Mouse (Mus musculus) thymus, postnatal 0 days (tissue): ENCODE measurements around the gene Rragb. TPM values are rescaled to one million over a fixed set of nuclear protein-coding genes. Genes with fewer than 3 reads are reported as not detected.
"Not testable (repeated sequence)": the region's sequence is repeated elsewhere in the genome, so short reads cannot be mapped to it uniquely, and the experiment has no call there.

Experiments
- DNase-seq: peaks from one replicate; pipeline ENCODE4 v3.0.0-alpha.2; 2015; ENCODE audit warnings: low spot score
- polyA plus RNA-seq: library from polyadenylated mRNA; unstranded; fragments of >200 nt; fragmentation: Nextera tagmentation; extraction: Ambion mirVana; gene quantifications from 2 replicates; pipeline ENCODE4 v1.2.1, GENCODE M21; 2015

The Rragb gene
- 0.95 and 1.0 TPM in 2 replicates for polyA plus RNA-seq

DNA sequence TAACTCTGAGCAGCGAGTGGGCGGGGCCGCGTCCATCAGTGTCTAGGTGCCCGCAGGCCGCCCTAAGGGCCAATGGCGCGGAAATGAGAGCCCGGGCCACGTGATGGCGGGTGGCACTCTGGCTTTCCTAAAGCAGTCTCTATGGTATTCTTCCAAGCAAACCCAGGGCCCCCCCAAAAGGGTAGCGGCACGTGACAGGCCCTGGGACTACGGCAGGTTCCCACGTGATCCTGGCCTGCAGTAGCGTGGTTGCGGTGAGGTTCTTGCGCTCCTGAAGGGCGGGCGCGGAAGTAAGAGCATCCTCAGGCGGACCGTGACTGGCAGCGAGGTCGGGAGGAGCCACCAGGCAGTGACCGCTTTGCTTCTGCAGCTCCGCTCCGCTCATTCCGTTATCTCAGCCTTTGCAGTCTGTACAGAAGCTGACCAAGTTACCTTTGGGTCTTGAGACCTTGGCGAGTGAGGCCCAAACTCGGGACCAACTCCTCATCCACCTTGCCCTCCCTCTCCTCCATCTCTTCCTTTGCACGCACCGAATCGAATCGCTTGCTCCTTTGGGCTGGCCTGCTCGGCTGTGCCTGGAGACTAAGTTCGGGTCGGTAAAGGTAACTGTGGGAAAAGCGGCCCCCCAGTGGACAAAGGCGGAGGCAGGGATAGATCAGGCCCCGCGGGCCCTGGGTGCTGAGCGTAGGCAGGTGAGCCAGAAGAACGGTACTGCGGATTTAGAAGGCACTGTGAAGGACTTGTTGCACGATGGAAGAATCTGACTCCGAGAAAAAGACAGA is at the start of gene Rragb:
Rragb (plus strand) TSS at position 248 of the 782 bp plus-strand sequence.
- peak; percentile 65 for DNase-seq

DNA sequence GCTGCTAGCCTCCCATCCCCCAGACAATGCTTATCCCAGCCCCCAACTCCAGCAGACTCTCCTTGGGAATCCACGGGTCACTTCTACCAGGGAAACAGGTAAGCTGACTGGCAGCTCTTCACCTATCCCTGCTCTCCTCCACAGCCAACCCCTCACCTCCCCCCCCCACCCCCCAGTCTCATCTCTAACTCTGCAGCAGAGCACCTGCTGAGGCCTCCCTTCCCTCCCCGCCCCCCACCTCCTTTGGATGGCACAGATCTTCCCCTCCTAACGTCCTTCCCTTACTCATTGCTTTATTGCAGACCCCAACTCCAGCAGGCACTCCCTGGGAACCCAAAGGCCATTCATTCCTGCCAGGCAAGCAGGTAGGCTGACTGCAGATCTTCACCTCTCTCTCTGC is 21.3 kb upstream of the Rragb start, which contains the start of gene Foxr2:
Foxr2 (plus strand) TSS at position 301 of the 400 bp plus-strand sequence.
- no peak for DNase-seq

DNA sequence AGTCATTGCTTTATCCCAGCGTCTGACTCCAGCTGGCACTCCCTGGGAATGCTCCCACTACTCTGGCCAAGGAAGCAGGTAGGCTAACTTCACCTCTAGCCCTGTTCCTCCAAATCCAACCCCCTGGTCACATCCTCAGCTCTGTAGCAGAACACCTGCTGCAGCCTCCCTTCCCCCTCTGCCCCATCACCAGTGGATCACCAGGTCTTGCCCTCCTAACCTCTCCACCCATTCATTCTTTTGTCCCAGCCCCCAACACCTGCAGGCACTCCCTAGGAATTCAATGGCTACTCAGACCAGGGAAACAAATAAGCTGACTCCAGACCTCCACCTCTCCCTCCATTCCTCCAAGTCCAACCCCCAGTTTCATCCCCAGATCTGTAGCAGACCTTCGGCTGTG is 20.8 kb upstream of the Rragb start:
- DNase-seq = no peak

DNA sequence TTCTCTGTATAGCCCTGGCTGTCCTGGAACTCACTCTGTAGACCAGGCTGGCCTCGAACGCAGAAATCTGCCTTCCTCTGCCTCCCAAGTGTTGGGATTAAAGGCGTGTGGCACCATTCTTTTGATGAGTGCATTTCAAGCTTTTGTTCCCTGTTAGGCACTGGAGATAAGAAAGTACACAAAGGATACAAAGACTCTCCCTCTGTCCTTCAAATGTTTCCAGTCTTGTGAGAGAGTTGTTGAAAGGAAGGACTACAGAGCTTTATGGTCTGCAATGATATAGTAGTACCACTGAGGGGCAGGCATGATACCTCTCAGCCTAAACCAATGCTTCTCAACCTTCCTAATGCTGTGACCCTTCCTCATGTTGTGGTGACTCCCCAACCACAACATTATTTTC is 2.9 kb downstream of the Rragb start:
- DNase-seq = no peak

DNA sequence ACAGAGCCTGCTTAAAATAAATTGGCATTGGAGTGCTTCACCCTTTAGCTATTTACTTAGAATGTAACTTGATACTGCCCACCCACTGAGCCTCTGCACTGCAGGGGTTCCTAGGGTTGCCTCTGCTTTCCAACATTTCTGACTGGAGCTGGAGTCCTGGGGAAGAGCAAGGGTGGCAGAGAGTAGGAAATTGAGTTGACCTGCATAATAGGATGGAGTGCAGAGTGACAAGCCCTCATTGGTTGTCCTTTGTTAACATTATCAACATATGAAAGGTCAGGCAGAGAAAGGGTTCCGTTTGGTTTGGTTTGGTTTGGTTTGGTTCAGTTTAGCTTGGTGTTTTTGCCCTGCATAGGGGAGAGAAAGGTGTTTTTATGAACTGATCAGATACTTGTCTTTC is 12.0 kb downstream of the Rragb start:
- DNase-seq = no peak

DNA sequence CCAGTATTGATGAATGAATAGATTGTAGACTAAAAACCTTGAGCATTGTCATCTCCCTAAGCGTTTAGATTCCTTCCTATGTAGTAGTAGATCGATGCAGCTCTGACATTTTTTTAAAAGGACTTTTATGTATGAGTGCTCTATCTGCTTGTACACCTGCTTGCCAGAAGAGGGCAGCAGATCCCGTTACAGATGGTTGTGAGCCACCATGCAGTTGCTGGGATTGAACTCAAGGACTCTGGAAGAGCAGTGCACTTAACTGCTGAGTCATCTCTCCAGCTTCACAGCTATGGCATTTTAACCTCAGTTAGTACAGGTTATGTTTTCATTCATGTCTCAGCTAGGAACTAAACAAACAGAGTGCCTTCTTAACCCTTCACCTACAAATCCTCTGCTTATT is 15.5 kb downstream of the Rragb start:
- peak; percentile 15 for DNase-seq

DNA sequence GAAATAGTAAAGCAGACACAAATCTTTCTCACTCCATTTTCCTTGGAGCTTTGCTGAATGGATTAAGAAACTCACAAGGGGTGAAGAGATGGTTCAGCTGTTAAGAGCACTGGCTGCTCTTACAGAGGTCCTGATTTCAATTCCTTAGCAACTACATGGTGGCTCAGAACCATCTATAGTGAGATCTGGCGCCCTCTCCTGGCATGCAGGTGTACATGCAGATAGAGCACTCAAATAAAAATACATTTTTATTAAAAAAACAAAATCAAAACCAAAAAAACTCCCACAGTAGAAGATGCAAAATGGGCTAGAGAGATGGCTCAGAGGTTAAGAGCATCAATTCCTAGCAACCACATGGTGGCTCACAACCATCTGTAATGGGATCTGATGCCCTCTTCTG is 35.0 kb downstream of the Rragb start:
- DNase-seq = peak; percentile 4

DNA sequence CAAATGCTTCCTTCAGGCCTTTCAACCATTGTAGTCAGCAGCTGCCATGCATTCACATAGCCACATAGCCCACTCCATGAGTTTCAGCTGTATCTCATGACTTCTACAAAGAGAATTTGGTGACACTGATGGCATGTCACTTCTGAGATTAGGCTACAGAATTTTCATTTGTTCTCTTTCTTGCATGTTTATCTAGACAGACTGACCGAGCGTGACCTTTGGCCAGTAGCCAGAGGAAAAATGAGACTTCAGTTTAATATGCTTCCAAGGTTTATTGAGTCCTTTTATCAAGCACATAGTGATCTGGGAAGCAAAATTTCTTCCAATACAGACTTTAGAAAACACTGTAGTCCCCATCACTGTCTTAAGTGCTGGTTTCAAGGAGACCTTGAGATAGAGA is 42.4 kb downstream of the Rragb start:
- DNase-seq = no peak

DNA sequence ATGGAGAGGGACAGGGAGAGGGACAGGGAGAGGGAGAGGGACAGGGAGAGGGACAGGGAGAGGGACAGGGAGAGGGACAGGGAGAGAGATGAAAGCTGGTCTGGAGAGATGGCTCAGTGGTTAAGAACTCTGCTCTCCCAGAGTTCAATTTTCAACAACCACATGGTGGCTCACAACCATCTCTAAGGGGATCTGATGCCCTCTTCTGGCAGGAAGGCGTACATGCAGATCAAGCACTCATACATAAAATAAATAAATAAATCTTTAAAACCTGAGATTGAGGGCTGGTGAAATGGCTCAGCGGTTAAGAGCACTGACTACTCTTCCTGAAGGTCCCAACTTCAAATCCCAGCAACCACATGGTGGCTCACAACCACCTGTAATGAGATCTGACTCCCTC is 59.4 kb downstream of the Rragb start:
- not testable (repeated sequence) for DNase-seq

DNA sequence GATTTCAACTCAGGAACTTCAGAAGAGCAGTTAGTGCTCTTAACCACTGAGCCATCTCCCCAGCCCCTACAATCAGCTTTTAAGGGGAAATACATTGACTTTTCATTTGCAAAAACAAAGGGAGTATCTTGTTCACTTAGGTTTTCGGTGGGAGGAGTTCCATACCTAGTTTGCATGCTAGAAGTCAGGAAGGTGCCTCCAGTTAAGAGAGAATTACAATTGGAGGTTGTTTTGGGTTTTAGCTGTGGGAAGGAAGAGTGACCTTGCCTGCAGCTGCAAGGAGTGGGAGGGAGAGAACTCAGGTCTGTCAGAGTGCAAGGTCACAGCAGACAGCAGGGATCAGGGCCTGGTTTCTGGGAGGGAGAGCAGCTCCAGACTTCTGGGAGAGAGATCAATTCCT is 71.3 kb downstream of the Rragb start:
- no peak for DNase-seq

Other genes starting within 250 kb of the Rragb start
- 0.18 and 0.19 TPM in 2 replicates for gene Usp51, start 133.5 kb upstream of the Rragb start, polyA plus RNA-seq
- gene Mageh1, start 102.4 kb upstream of the Rragb start, polyA plus RNA-seq = 6.4 and 6.6 TPM in 2 replicates
- not detected in 2 replicates for gene Foxr2, start 21.2 kb upstream of the Rragb start, polyA plus RNA-seq
- gene Klf8, start 97.5 kb downstream of the Rragb start, polyA plus RNA-seq = 0.13 and 0.16 TPM in 2 replicates